Mouse (Mus musculus): Measurements from ENCODE around the gene Clmn. TPM values are rescaled to one million over a fixed set of nuclear protein-coding genes. Genes with fewer than 3 reads are reported as not detected.

The Clmn gene
- polyA plus RNA-seq, 1 experiment from 2014 or later = 4.5 TPM

- no peaks in the 10 kb centered on the region for H3K36me3 ChIP-seq
- ATAC-seq (ENCODE audit: insufficient read depth, low FRiP score, low read depth) = no peak
- WGBS = 59% methylated on average over 4 of the region's 4 CpGs
Measured at GRCm38 (mm10) chr12:104806680-104807375, 58.0 kb downstream of the Clmn start.

GRCm38 (mm10) chr12:104801494-104802260 lies 63.2 kb downstream of the Clmn start:
- H3K27me3 ChIP-seq (replicated peaks) = no peaks in the 10 kb centered on the region
- no peak overlapping the region for H3K4me3 ChIP-seq (replicated peaks)
- H3K4me1 ChIP-seq = peaks cover 10% of the 10 kb centered on the region; the same call in 1 of the 2 replicates
- no peak overlapping the region for H3K4me2 ChIP-seq
- H3K9ac ChIP-seq = no peak overlapping the region
- 0 out of 2 replicates have a peak, but pooled peaks cover 7% of the 10 kb centered on the region for H3K9me3 ChIP-seq
- 50% methylated on average over 9 of the region's 9 CpGs for WGBS
- H3K36me3 ChIP-seq = peaks cover 17% of the 10 kb centered on the region
- no peak overlapping the region for H3K27ac ChIP-seq
- ATAC-seq (ENCODE audit: insufficient read depth, low FRiP score, low read depth) = no peak

More at GRCm38 (mm10) chr12:104806680-104807375, 58.0 kb downstream of the Clmn start:
- Histone ChIP-seq H3K27ac (no peak overlapping the region), H3K4me3 (replicated peaks) (no peak overlapping the region), H3K4me2 (no peak overlapping the region), H3K9ac (no peak overlapping the region), H3K4me1 (peaks cover 7% of the 10 kb centered on the region; the same call in 1 of the 2 replicates), H3K27me3 (replicated peaks) (no peaks in the 10 kb centered on the region), H3K9me3 (no peaks in the 10 kb centered on the region)

- no peak overlapping the region for H3K4me3 ChIP-seq (replicated peaks)
- ATAC-seq (ENCODE audit: insufficient read depth, low FRiP score, low read depth) = no peak
- H3K27ac ChIP-seq = no peak overlapping the region
- H3K9ac ChIP-seq = no peak overlapping the region
- H3K4me2 ChIP-seq = no peak overlapping the region
- peaks cover 17% of the 10 kb centered on the region for H3K36me3 ChIP-seq
- WGBS = 88% methylated on average over 3 of the region's 3 CpGs
- H3K9me3 ChIP-seq = 0 out of 2 replicates have a peak, but pooled peaks cover 7% of the 10 kb centered on the region
- peaks cover 10% of the 10 kb centered on the region; the same call in 1 of the 2 replicates for H3K4me1 ChIP-seq
- no peaks in the 10 kb centered on the region for H3K27me3 ChIP-seq (replicated peaks)
Measured at GRCm38 (mm10) chr12:104799365-104799764, 65.5 kb downstream of the Clmn start.

- no peak overlapping the region for H3K27ac ChIP-seq
- peaks cover 9% of the 10 kb centered on the region; the same call in 1 of the 2 replicates for H3K4me1 ChIP-seq
- no peak overlapping the region for H3K9ac ChIP-seq
- H3K9me3 ChIP-seq = 0 out of 2 replicates have a peak, but pooled peaks cover 7% of the 10 kb centered on the region
- no peak for ATAC-seq (ENCODE audit: insufficient read depth, low FRiP score, low read depth)
- peaks cover 17% of the 10 kb centered on the region for H3K36me3 ChIP-seq
- WGBS = 96% methylated on average over 6 of the region's 6 CpGs
- H3K4me2 ChIP-seq = no peak overlapping the region
- H3K27me3 ChIP-seq (replicated peaks) = no peaks in the 10 kb centered on the region
- no peak overlapping the region for H3K4me3 ChIP-seq (replicated peaks)
Measured at GRCm38 (mm10) chr12:104797905-104798304, 67.0 kb downstream of the Clmn start.

- no peak overlapping the region for H3K4me3 ChIP-seq (replicated peaks)
- H3K27me3 ChIP-seq (replicated peaks) = no peaks in the 10 kb centered on the region
- H3K9me3 ChIP-seq = 0 out of 2 replicates have a peak, but pooled peaks cover 7% of the 10 kb centered on the region
- no peak overlapping the region for H3K27ac ChIP-seq
- peaks cover 17% of the 10 kb centered on the region for H3K36me3 ChIP-seq
- no peak for ATAC-seq (ENCODE audit: insufficient read depth, low FRiP score, low read depth)
- no peak overlapping the region for H3K9ac ChIP-seq
- WGBS = 83% methylated on average over 11 of the region's 11 CpGs
- 0 out of 2 replicates have a peak, but pooled peaks cover 3% of the 10 kb centered on the region for H3K4me1 ChIP-seq
- H3K4me2 ChIP-seq = no peak overlapping the region
Measured at GRCm38 (mm10) chr12:104796635-104797378, 68.1 kb downstream of the Clmn start.

GRCm38 (mm10) chr12:104794957-104795356 lies 69.9 kb downstream of the Clmn start:
- H3K36me3 ChIP-seq = peaks cover 17% of the 10 kb centered on the region
- ATAC-seq (ENCODE audit: insufficient read depth, low FRiP score, low read depth) = no peak
- no peaks in the 10 kb centered on the region for H3K4me1 ChIP-seq

GRCm38 (mm10) chr12:104793486-104793885 lies 71.4 kb downstream of the Clmn start:
- no peak overlapping the region for H3K9ac ChIP-seq
- no peak overlapping the region for H3K4me2 ChIP-seq
- ATAC-seq (ENCODE audit: insufficient read depth, low FRiP score, low read depth) = no peak
- no peaks in the 10 kb centered on the region for H3K9me3 ChIP-seq
- H3K27me3 ChIP-seq (replicated peaks) = no peaks in the 10 kb centered on the region
- peaks cover 6% of the 10 kb centered on the region; the same call in 1 of the 2 replicates for H3K36me3 ChIP-seq
- H3K27ac ChIP-seq = no peak overlapping the region
- no peaks in the 10 kb centered on the region for H3K4me1 ChIP-seq
- WGBS = 62% methylated on average over 12 of the region's 12 CpGs
- H3K4me3 ChIP-seq (replicated peaks) = no peak overlapping the region

More at GRCm38 (mm10) chr12:104794957-104795356, 69.9 kb downstream of the Clmn start:
- H3K9me3 ChIP-seq = 0 out of 2 replicates have a peak, but pooled peaks cover 7% of the 10 kb centered on the region
- H3K4me3 ChIP-seq (replicated peaks) = no peak overlapping the region
- 73% methylated on average over 5 of the region's 5 CpGs for WGBS
- H3K27me3 ChIP-seq (replicated peaks) = no peaks in the 10 kb centered on the region
- no peak overlapping the region for H3K9ac ChIP-seq
- no peak overlapping the region for H3K4me2 ChIP-seq
- no peak overlapping the region for H3K27ac ChIP-seq

GRCm38 (mm10) chr12:104777603-104778002 lies 87.3 kb downstream of the Clmn start:
- H3K36me3 ChIP-seq = no peaks in the 10 kb centered on the region
- WGBS = 81% methylated on average over 1 of the region's 1 CpGs
- no peak overlapping the region for H3K9ac ChIP-seq
- H3K27ac ChIP-seq = no peak overlapping the region
- H3K9me3 ChIP-seq = no peaks in the 10 kb centered on the region
- no peak overlapping the region for H3K4me3 ChIP-seq (replicated peaks)
- H3K4me2 ChIP-seq = no peak overlapping the region
- H3K4me1 ChIP-seq = no peaks in the 10 kb centered on the region; the same call in 1 of the 2 replicates
- 0 out of 2 replicates have a peak, but pooled peaks have one; percentile 47 for ATAC-seq (ENCODE audit: insufficient read depth, low FRiP score, low read depth)
- no peaks in the 10 kb centered on the region for H3K27me3 ChIP-seq (replicated peaks)

- no peaks in the 10 kb centered on the region for H3K27me3 ChIP-seq (replicated peaks)
- H3K36me3 ChIP-seq = no peaks in the 10 kb centered on the region
- no peak overlapping the region for H3K4me2 ChIP-seq
- H3K9me3 ChIP-seq = no peaks in the 10 kb centered on the region
- H3K4me1 ChIP-seq = no peaks in the 10 kb centered on the region
- no peak overlapping the region for H3K27ac ChIP-seq
- H3K4me3 ChIP-seq (replicated peaks) = no peak overlapping the region
- ATAC-seq (ENCODE audit: insufficient read depth, low FRiP score, low read depth) = no peak
- H3K9ac ChIP-seq = no peak overlapping the region
- 74% methylated on average over 2 of the region's 2 CpGs for WGBS
Measured at GRCm38 (mm10) chr12:104771941-104772340, 92.9 kb downstream of the Clmn start.

- no peaks in the 10 kb centered on the region for H3K27me3 ChIP-seq (replicated peaks)
- no peak for ATAC-seq (ENCODE audit: insufficient read depth, low FRiP score, low read depth)
Measured at GRCm38 (mm10) chr12:104769201-104769785, 95.6 kb downstream of the Clmn start.

GRCm38 (mm10) chr12:104767183-104767582 lies 97.7 kb downstream of the Clmn start:
- Histone ChIP-seq H3K4me1 (no peaks in the 10 kb centered on the region), H3K9ac (no peak overlapping the region), H3K36me3 (no peaks in the 10 kb centered on the region), H3K9me3 (no peaks in the 10 kb centered on the region), H3K27ac (no peak overlapping the region), H3K4me3 (replicated peaks) (no peak overlapping the region), H3K27me3 (replicated peaks) (no peaks in the 10 kb centered on the region), H3K4me2 (no peak overlapping the region)
- WGBS = 72% methylated on average over 4 of the region's 4 CpGs
- no peak for ATAC-seq (ENCODE audit: insufficient read depth, low FRiP score, low read depth)

More at GRCm38 (mm10) chr12:104769201-104769785, 95.6 kb downstream of the Clmn start:
- H3K36me3 ChIP-seq = no peaks in the 10 kb centered on the region
- H3K4me1 ChIP-seq = no peaks in the 10 kb centered on the region
- H3K4me2 ChIP-seq = no peak overlapping the region
- no peak overlapping the region for H3K4me3 ChIP-seq (replicated peaks)
- no peaks in the 10 kb centered on the region for H3K9me3 ChIP-seq
- no peak overlapping the region for H3K9ac ChIP-seq
- no peak overlapping the region for H3K27ac ChIP-seq
- WGBS = 71% methylated on average over 10 of the region's 10 CpGs

Data from stomach, embryonic 15.5 days (tissue).